Mouse (Mus musculus): ENCODE data around the gene Acot6.

Acot6 gene

DNA sequence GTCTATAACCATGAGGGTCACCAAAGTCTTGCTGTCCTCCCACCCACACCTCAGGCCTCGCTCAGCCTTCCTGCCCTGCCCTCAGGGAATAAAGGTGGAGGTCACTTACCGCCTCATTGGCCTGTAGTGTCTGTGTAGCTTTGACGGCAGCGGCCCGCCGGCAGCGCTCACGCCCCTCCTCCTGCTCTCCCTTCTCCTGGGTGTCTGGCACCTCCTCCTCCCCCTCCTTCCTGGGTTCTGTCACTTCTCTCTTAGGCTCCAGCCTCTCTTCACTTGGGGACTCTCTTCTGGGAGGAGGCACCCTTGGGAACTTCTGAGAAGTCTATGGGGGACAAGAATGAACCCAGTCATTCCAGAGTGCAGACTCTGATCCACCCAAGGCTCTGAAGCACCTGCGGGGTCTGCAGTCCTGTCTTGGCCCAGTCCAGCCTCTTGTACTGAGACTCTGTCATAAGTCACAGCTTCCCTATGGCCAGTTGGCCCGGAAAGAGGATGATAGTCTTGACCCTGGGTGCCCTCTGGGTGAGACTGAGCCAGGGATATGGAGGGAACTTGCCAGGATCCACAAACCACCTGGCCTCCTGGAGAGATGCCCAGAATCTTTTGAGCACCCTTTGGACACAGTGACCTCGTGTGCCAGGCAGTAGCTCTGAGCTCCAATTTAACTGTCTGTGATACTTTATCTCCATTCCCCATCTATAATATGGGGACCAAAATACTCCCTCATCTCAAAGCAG, 54.5 kb downstream of the Acot6 start:
- peak; percentile 88 for DNase-seq

DNA sequence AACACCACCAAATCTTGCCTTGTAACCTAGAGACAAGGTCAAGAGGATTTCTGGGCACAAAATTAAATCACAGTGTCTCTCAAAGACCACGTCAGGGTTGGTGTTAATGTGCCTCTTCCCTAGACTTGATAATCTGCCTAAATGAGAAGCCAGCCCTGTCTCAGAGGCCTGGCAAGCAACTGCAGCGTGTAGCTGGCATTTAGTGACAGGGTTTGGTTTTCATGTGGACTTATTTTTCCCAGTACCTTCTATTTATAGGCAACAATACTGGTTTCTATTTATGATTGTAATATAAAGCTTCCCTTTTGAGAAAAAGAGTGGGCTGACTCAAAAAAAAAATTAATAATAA, 55.0 kb downstream of the Acot6 start:
- peak; percentile 1 for DNase-seq

DNA sequence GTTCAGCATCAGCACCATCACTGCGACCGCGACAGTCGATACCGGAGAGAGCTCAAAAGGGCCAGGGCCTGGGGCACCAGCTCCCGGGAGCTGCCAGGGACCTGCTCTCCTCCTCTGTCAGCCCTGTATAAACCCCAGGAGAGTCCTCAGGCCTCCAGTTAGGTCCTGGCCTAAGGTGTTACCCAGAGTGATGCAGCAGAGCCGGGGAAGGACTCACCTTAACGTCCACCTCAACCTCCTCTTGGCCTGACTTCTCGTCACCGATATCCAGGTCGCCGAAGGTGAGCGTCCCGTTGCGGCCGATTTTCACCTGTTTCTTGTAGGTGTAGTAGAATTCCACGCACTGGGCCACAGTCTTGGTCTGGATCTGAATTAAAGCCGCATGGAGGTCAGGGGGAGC, 55.8 kb downstream of the Acot6 start:
- peak; percentile 1 for DNase-seq

DNA sequence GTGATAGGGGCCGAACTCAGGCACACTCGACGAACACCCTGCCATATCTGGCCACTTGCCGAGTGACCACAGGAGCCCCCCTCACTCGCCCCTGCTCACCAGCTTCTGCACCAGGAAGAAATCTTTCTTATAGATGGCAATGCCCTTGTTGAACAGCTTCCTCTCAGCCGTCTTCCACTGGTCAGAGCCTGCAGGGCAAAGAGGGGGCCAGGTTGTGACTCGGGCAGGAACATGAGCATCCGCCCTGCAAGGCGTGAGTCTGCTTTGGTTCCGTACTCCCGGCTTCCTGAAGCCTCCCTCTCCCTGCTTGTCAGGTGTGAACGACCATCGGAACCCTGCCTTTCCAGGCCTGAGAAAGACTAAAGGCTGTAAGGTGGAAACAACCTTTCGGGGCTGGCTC, 57.7 kb downstream of the Acot6 start:
- peak; percentile 4 for DNase-seq

DNA sequence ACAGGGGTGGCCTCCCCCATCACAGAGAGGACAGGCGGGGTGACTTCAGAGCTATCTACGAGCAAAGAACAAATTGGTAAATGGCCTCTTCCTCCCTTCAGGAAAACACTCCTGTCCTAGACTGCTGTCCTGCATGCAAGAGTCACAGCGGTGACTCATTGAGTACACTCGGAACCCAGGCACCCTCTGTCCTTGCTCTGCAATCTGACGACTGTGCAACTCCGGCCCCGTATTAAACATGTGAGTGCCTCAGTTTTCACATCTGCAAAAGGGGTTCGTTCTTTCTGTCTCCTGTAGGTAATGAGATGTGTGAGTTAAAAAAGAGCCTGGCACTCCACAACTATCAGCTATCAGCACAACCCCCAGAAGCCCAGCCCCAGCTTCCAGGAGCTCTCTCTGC, 60.0 kb downstream of the Acot6 start:
- DNase-seq, result no peak
